Mouse (Mus musculus): ENCODE measurements around the gene Dbil5. TPM values are rescaled to one million over a fixed set of nuclear protein-coding genes. Genes with fewer than 3 reads are reported as not detected.

Dbil5 gene
- total RNA-seq, 2 experiments from 2014 or later: 1.5 to 2.2 TPM

- intact Hi-C loops (cut with DNase I): no loop called here
- Histone ChIP-seq H3K27ac (no peak overlapping the region), H3K4me3 (no peak overlapping the region)
- DNase-seq (ENCODE audit: extremely low spot score in 1 of 2, low spot score in 2 of 2): no peak
- TF ChIP-seq CTCF (IDR thresholded peaks at IDR 0.05): no peak
Observed at GRCm38 (mm10) chr11:76239750-76240149, 22.3 kb downstream of the Dbil5 start.

GRCm38 (mm10) chr11:76242901-76243810 lies 25.7 kb downstream of the Dbil5 start, which contains the start of the genes Mrm3 and Glod4:
Gene Mrm3 (plus strand): TSS chr11:76243715.
Gene Glod4 (minus strand): TSS chr11:76243725.
- intact Hi-C loops (cut with DNase I): no loop called here
- Histone ChIP-seq H3K27ac (peak within 1 kb of the TSS; percentile 86), H3K4me3 (peak within 1 kb of the TSS; percentile 91)
- no peak for TF ChIP-seq CTCF (IDR thresholded peaks at IDR 0.05)
- DNase-seq (ENCODE audit: extremely low spot score in 1 of 2, low spot score in 2 of 2): peak; percentile 91 to 95

- no peak for TF ChIP-seq CTCF (IDR thresholded peaks at IDR 0.05)
- peak overlapping the region; percentile 91 for H3K4me3 ChIP-seq
- intact Hi-C loops (cut with DNase I): no loop called here
- H3K27ac ChIP-seq: peak overlapping the region; percentile 86
- DNase-seq (ENCODE audit: extremely low spot score in 1 of 2, low spot score in 2 of 2): no peak
Observed at GRCm38 (mm10) chr11:76243811-76244546, 26.6 kb downstream of the Dbil5 start.

GRCm38 (mm10) chr11:76246439-76246838 lies 29.0 kb downstream of the Dbil5 start:
- TF ChIP-seq CTCF (IDR thresholded peaks at IDR 0.05): no peak
- intact Hi-C loops (cut with DNase I): no loop called here
- Histone ChIP-seq H3K4me3 (no peak overlapping the region), H3K27ac (no peak overlapping the region)
- no peak for DNase-seq (ENCODE audit: extremely low spot score in 1 of 2, low spot score in 2 of 2)

GRCm38 (mm10) chr11:76247239-76247638 lies 29.8 kb downstream of the Dbil5 start:
- Histone ChIP-seq H3K4me3 (no peak overlapping the region), H3K27ac (no peak overlapping the region)
- intact Hi-C loops (cut with DNase I): no loop called here
- DNase-seq (ENCODE audit: extremely low spot score in 1 of 2, low spot score in 2 of 2): no peak
- TF ChIP-seq CTCF (IDR thresholded peaks at IDR 0.05): no peak

- DNase-seq (ENCODE audit: extremely low spot score in 1 of 2, low spot score in 2 of 2): no peak
- H3K4me3 ChIP-seq: no peak overlapping the region
- no peak overlapping the region for H3K27ac ChIP-seq
- no peak for TF ChIP-seq CTCF (IDR thresholded peaks at IDR 0.05)
- intact Hi-C loops (cut with DNase I): no loop called here
Observed at GRCm38 (mm10) chr11:76252036-76252435, 34.6 kb downstream of the Dbil5 start.

- peak; percentile 96 for TF ChIP-seq CTCF (IDR thresholded peaks at IDR 0.05)
- DNase-seq (ENCODE audit: extremely low spot score in 1 of 2, low spot score in 2 of 2): peak; percentile 80 to 87
- Histone ChIP-seq H3K4me3 (no peak overlapping the region), H3K27ac (no peak overlapping the region)
- intact Hi-C loops (cut with DNase I): loop anchor here (1.0 kb wide), 2 partner anchors 146 to 153 kb away; partner anchors contain the start of genes Nxn and Timm22
Observed at GRCm38 (mm10) chr11:76253145-76253917, 35.9 kb downstream of the Dbil5 start.

GRCm38 (mm10) chr11:76253918-76254264 lies 36.5 kb downstream of the Dbil5 start:
- intact Hi-C loops (cut with DNase I): loop anchor here (1.0 kb wide), 2 partner anchors 145 to 152 kb away; partner anchors contain the start of genes Nxn and Timm22
- no peak for DNase-seq (ENCODE audit: extremely low spot score in 1 of 2, low spot score in 2 of 2)
- H3K27ac ChIP-seq: no peak overlapping the region
- H3K4me3 ChIP-seq: no peak overlapping the region
- no peak for TF ChIP-seq CTCF (IDR thresholded peaks at IDR 0.05)

GRCm38 (mm10) chr11:76255431-76256001 lies 38.1 kb downstream of the Dbil5 start:
- Histone ChIP-seq H3K27ac (no peak overlapping the region), H3K4me3 (no peak overlapping the region)
- intact Hi-C loops (cut with DNase I): loop anchor here (5.0 kb wide), 1 partner anchor 57 kb away; no protein-coding TSS in a partner anchor
- TF ChIP-seq CTCF (IDR thresholded peaks at IDR 0.05): no peak
- no peak for DNase-seq (ENCODE audit: extremely low spot score in 1 of 2, low spot score in 2 of 2)

GRCm38 (mm10) chr11:76256129-76256528 lies 38.7 kb downstream of the Dbil5 start:
- DNase-seq (ENCODE audit: extremely low spot score in 1 of 2, low spot score in 2 of 2): no peak
- no peak overlapping the region for H3K4me3 ChIP-seq
- intact Hi-C loops (cut with DNase I): loop anchor here (5.0 kb wide), 1 partner anchor 56 kb away; no protein-coding TSS in a partner anchor
- no peak for TF ChIP-seq CTCF (IDR thresholded peaks at IDR 0.05)
- H3K27ac ChIP-seq: no peak overlapping the region

- H3K27ac ChIP-seq: no peak overlapping the region
- no peak for DNase-seq (ENCODE audit: extremely low spot score in 1 of 2, low spot score in 2 of 2)
- TF ChIP-seq CTCF (IDR thresholded peaks at IDR 0.05): no peak
- intact Hi-C loops (cut with DNase I): loop anchor here (5.0 kb wide), 1 partner anchor 55 kb away; no protein-coding TSS in a partner anchor
- H3K4me3 ChIP-seq: no peak overlapping the region
Observed at GRCm38 (mm10) chr11:76257386-76257785, 40.0 kb downstream of the Dbil5 start.
